Mouse (Mus musculus) neural tube, embryonic 14.5 days (tissue): ENCODE data around the gene Dbp. TPM values are rescaled to one million over a fixed set of nuclear protein-coding genes. Genes with fewer than 3 reads are reported as not detected.
"Not testable (repeated sequence)": the region's sequence is repeated elsewhere in the genome, so short reads cannot be mapped to it uniquely, and the experiment has no call there.

Experiments used
- ATAC-seq: fragments of 200-750 bp; cut with Nextera tagmentation; 2 replicates; pipeline ENCODE4 v1.8.0; 2017; ENCODE audit warnings: low read depth, mild to moderate bottlenecking, moderate TSS enrichment, moderate library complexity
- H3K27ac ChIP-seq: fragments of 300-500 bp; sonication (generic); 2 replicates; pipeline ENCODE4 v1.5.1; 2014; ENCODE audit warnings: low read depth, mild to moderate bottlenecking, control low read depth, low read length, moderate library complexity, mixed read lengths
- H3K27me3 ChIP-seq: fragments of 300-500 bp; sonication (generic); 2 replicates; pipeline ENCODE4 v1.6.1; 2014; ENCODE audit warnings: low read length; ENCODE audit not compliant: control insufficient read depth, insufficient read depth
- H3K36me3 ChIP-seq: fragments of 300-500 bp; sonication (generic); 2 replicates; pipeline ENCODE4 v1.6.1; 2014; ENCODE audit warnings: low read length, mixed read lengths; ENCODE audit not compliant: control insufficient read depth, insufficient read depth
- H3K4me1 ChIP-seq: fragments of 300-500 bp; sonication (generic); 2 replicates; pipeline ENCODE4 v1.6.1; 2014; ENCODE audit warnings: low read length; ENCODE audit not compliant: control insufficient read depth, insufficient read depth
- H3K4me2 ChIP-seq: fragments of 300-500 bp; sonication (generic); 2 replicates; pipeline ENCODE4 v1.6.1; 2014; ENCODE audit warnings: mild to moderate bottlenecking, low read depth, low read length, control low read depth
- H3K4me3 ChIP-seq: fragments of 300-500 bp; sonication (generic); 2 replicates; pipeline ENCODE4 v1.5.1; 2014; ENCODE audit warnings: low read depth, low read length, control low read depth, mixed read lengths
- H3K9ac ChIP-seq: fragments of 300-500 bp; sonication (generic); replicated peaks from 2 replicates; pipeline ENCODE4 v1.6.1; 2014; ENCODE audit warnings: low read depth, mild to moderate bottlenecking, control low read depth, low read length, mixed read lengths
- H3K9me3 ChIP-seq: fragments of 300-500 bp; sonication (generic); 2 replicates; pipeline ENCODE4 v1.6.1; 2016; ENCODE audit warnings: low read length; ENCODE audit not compliant: control insufficient read depth
- WGBS: fragments of 180-500 bp; shearing (Covaris S2); extraction: QIAGEN DNeasy Blood & Tissue Kit; methylation state at CpG from one replicate; pipeline ENCODE4 v1.1.7; 2014; 5-methylcytosine and 5-hydroxymethylcytosine counted together
- polyA plus RNA-seq: library from polyadenylated mRNA; unstranded; fragments of >200 nt; fragmentation: Nextera tagmentation; extraction: Ambion mirVana; gene quantifications from 2 replicates; pipeline ENCODE4 v1.2.1, GENCODE M21; 2014

Dbp gene
- polyA plus RNA-seq, result 2.5 and 2.6 TPM in 2 replicates

- Histone ChIP-seq H3K4me2 (peak within 1 kb of the TSS; percentile 93), H3K4me1 (peaks cover 43% of the 10 kb centered on the region), H3K4me3 (peak within 1 kb of the TSS; percentile 48), H3K27me3 (no peaks in the 10 kb centered on the region), H3K27ac (peak within 1 kb of the TSS; percentile 73), H3K9me3 (no peaks in the 10 kb centered on the region), H3K9ac (peak within 1 kb of the TSS; percentile 47), H3K36me3 (no peaks in the 10 kb centered on the region)
- WGBS, result under 1% methylated on average over 36 of the region's 36 CpGs
- peak; percentile 84 for ATAC-seq
These were observed at the start of gene Dbp for GRCm38 (mm10) chr7:45704730-45705442. Dbp (plus strand) TSS chr7:45705088.

GRCm38 (mm10) chr7:45660746-45661478 is 44.0 kb upstream of the Dbp start:
- ATAC-seq, result no peak
- WGBS, result 84% methylated on average over 11 of the region's 11 CpGs

GRCm38 (mm10) chr7:45661702-45662101 is 43.2 kb upstream of the Dbp start:
- not testable (repeated sequence) for H3K9me3 ChIP-seq, H3K9ac ChIP-seq, ATAC-seq, H3K4me2 ChIP-seq, H3K27ac ChIP-seq, H3K4me3 ChIP-seq, H3K4me1 ChIP-seq, H3K36me3 ChIP-seq, H3K27me3 ChIP-seq
- 87% methylated on average over 6 of the region's 6 CpGs for WGBS

More at GRCm38 (mm10) chr7:45660746-45661478, 44.0 kb upstream of the Dbp start:
- H3K9me3 ChIP-seq, result no peaks in the 10 kb centered on the region
- H3K4me1 ChIP-seq, result no peaks in the 10 kb centered on the region
- no peak overlapping the region for H3K9ac ChIP-seq
- H3K4me2 ChIP-seq, result no peak overlapping the region
- H3K4me3 ChIP-seq, result no peak overlapping the region
- no peaks in the 10 kb centered on the region for H3K27me3 ChIP-seq
- no peaks in the 10 kb centered on the region for H3K36me3 ChIP-seq
- H3K27ac ChIP-seq, result no peak overlapping the region

- Histone ChIP-seq H3K27ac (no peak overlapping the region), H3K27me3 (no peaks in the 10 kb centered on the region), H3K9me3 (no peaks in the 10 kb centered on the region), H3K4me1 (no peaks in the 10 kb centered on the region), H3K4me2 (no peak overlapping the region), H3K36me3 (no peaks in the 10 kb centered on the region), H3K9ac (no peak overlapping the region), H3K4me3 (no peak overlapping the region)
- no peak for ATAC-seq
- WGBS, result 63% methylated on average over 13 of the region's 13 CpGs
These were observed 39.4 kb upstream of the Dbp start for GRCm38 (mm10) chr7:45665303-45666138.

- Histone ChIP-seq H3K4me2 (no peak within 1 kb of the TSS), H3K4me1 (no peaks in the 10 kb centered on the region), H3K27ac (no peak within 1 kb of the TSS), H3K4me3 (no peak within 1 kb of the TSS), H3K9ac (no peak within 1 kb of the TSS), H3K27me3 (no peaks in the 10 kb centered on the region), H3K36me3 (no peaks in the 10 kb centered on the region), H3K9me3 (no peaks in the 10 kb centered on the region)
- 86% methylated on average over 7 of the region's 7 CpGs for WGBS
- ATAC-seq, result no peak
These were observed 38.7 kb upstream of the Dbp start, which contains the start of gene Fut2 for GRCm38 (mm10) chr7:45666161-45666560. Fut2 (minus strand) TSS chr7:45666394.

- H3K9ac ChIP-seq, result no peak overlapping the region
- H3K27me3 ChIP-seq, result no peaks in the 10 kb centered on the region
- no peak for ATAC-seq
- no peaks in the 10 kb centered on the region for H3K9me3 ChIP-seq
- no peaks in the 10 kb centered on the region for H3K4me1 ChIP-seq
- no peak overlapping the region for H3K4me2 ChIP-seq
- H3K4me3 ChIP-seq, result no peak overlapping the region
- H3K27ac ChIP-seq, result no peak overlapping the region
- 82% methylated on average over 14 of the region's 14 CpGs for WGBS
- no peaks in the 10 kb centered on the region for H3K36me3 ChIP-seq
These were observed 37.1 kb upstream of the Dbp start for GRCm38 (mm10) chr7:45667761-45668160.

- H3K36me3 ChIP-seq, result no peaks in the 10 kb centered on the region
- no peak overlapping the region for H3K4me3 ChIP-seq
- no peak overlapping the region for H3K9ac ChIP-seq
- no peaks in the 10 kb centered on the region for H3K4me1 ChIP-seq
- H3K4me2 ChIP-seq, result no peak overlapping the region
- H3K27me3 ChIP-seq, result no peaks in the 10 kb centered on the region
- no peaks in the 10 kb centered on the region for H3K9me3 ChIP-seq
- no peak overlapping the region for H3K27ac ChIP-seq
- 96% methylated on average over 9 of the region's 9 CpGs for WGBS
- ATAC-seq, result no peak
These were observed 36.0 kb upstream of the Dbp start for GRCm38 (mm10) chr7:45668921-45669320.

- Histone ChIP-seq H3K27me3 (no peaks in the 10 kb centered on the region), H3K9ac (no peak overlapping the region), H3K4me3 (no peak overlapping the region), H3K36me3 (no peaks in the 10 kb centered on the region), H3K4me2 (no peak overlapping the region), H3K27ac (no peak overlapping the region), H3K4me1 (no peaks in the 10 kb centered on the region; the same call in 1 of the 2 replicates), H3K9me3 (no peaks in the 10 kb centered on the region)
- no peak for ATAC-seq
- 82% methylated on average over 7 of the region's 7 CpGs for WGBS
These were observed 27.1 kb upstream of the Dbp start for GRCm38 (mm10) chr7:45677627-45678295.
